Mouse (Mus musculus) thymus, postnatal 25 days (tissue): ENCODE measurements around the gene Oxt.

Source experiments
- DNase-seq: peaks from one replicate; pipeline ENCODE4 v3.0.0; 2022

Gene Oxt

GRCm38 (mm10) chr2:130581201-130581600 lies 5.2 kb downstream of the Oxt start:
- DNase-seq = no peak

- no peak for DNase-seq
Observed at GRCm38 (mm10) chr2:130582552-130582951, 6.6 kb downstream of the Oxt start, which contains the start of gene Avp. Gene Avp (minus strand): TSS chr2:130582554.

- DNase-seq = no peak
Observed at GRCm38 (mm10) chr2:130583902-130584560, 8.1 kb downstream of the Oxt start.

- no peak for DNase-seq
Observed at GRCm38 (mm10) chr2:130586016-130586415, 10.0 kb downstream of the Oxt start.

GRCm38 (mm10) chr2:130588373-130588772 lies 12.4 kb downstream of the Oxt start:
- no peak for DNase-seq

- no peak for DNase-seq
Observed at GRCm38 (mm10) chr2:130589157-130589556, 13.2 kb downstream of the Oxt start.

- no peak for DNase-seq
Observed at GRCm38 (mm10) chr2:130589761-130590160, 13.8 kb downstream of the Oxt start.

- DNase-seq = no peak
Observed at GRCm38 (mm10) chr2:130591016-130591415, 15.0 kb downstream of the Oxt start.

- DNase-seq = no peak
Observed at GRCm38 (mm10) chr2:130595596-130595995, 19.6 kb downstream of the Oxt start.

GRCm38 (mm10) chr2:130597601-130598010 lies 21.6 kb downstream of the Oxt start:
- peak; percentile 16 for DNase-seq

- no peak for DNase-seq
Observed at GRCm38 (mm10) chr2:130598399-130598798, 22.4 kb downstream of the Oxt start.

- DNase-seq = no peak
Observed at GRCm38 (mm10) chr2:130602195-130602594, 26.2 kb downstream of the Oxt start.

- peak; percentile 39 for DNase-seq
Observed at GRCm38 (mm10) chr2:130613091-130613490, 37.1 kb downstream of the Oxt start.

- DNase-seq = no peak
Observed at GRCm38 (mm10) chr2:130618972-130619371, 43.0 kb downstream of the Oxt start.
